Mouse (Mus musculus) activated CD4-positive, CD25-positive, alpha-beta regulatory T cell, adult 4 months (primary cell): ENCODE measurements around the gene H2-Q10. TPM values are rescaled to one million over a fixed set of nuclear protein-coding genes. Genes with fewer than 3 reads are reported as not detected.
"Not testable (repeated sequence)": the region's sequence is repeated elsewhere in the genome, so short reads cannot be mapped to it uniquely, and the experiment has no call there.

Experiments
- ATAC-seq: one replicate; pipeline ENCODE4 v1.8.0; 2017
- polyA plus RNA-seq, 2 experiments: library from polyadenylated mRNA; unstranded; fragments of 100-300 nt; shearing (Covaris generic); gene quantifications; one replicate each; pipeline ENCODE4 v1.2.1; 2017

The H2-Q10 gene
- polyA plus RNA-seq = 10 to 100 TPM in 1 of 2 experiments, 1 to 10 TPM in 1; 7.3 to 20.1 TPM

DNA sequence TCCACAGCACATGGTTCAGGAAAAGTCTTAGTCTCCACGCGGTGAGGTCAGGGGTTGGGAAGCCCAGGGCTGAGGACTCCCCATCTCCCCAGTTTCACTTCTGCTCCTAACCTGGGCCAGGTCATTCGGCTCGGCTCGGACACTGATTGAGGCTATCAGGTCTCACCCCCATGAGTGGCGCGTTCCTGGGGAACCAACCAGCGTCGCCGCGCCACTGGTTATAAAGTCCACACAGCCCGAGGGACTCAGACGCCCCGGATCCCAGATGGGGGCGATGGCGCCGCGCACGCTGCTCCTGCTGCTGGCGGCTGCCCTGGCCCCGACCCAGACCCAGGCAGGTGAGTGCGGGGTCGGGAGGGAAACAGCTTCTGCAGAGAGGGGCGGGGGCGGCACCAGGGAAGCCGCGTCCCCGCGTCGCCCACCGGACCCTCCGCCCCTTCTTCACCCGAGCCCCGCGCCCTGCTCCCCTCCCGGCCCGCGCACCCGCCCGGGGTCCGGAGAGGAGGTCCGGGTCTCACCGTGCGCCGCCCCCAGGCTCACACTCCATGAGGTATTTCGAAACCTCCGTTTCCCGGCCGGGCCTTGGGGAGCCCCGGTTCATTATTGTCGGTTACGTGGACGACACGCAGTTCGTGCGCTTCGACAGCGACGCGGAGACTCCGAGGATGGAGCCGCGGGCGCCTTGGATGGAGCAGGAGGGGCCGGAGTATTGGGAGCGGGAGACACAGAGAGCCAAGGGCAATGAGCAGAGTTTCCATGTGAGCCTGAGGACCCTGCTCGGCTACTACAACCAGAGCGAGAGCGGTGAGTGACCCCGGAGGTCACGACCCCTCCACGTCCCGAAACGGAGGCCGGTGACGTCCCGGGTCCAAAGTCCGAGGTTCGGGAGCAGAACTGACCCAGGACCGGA is at the start of gene H2-Q10:
TSS of gene H2-Q10 (plus strand) at position 248 of the 910 bp plus-strand sequence.
- ATAC-seq = no peak

DNA sequence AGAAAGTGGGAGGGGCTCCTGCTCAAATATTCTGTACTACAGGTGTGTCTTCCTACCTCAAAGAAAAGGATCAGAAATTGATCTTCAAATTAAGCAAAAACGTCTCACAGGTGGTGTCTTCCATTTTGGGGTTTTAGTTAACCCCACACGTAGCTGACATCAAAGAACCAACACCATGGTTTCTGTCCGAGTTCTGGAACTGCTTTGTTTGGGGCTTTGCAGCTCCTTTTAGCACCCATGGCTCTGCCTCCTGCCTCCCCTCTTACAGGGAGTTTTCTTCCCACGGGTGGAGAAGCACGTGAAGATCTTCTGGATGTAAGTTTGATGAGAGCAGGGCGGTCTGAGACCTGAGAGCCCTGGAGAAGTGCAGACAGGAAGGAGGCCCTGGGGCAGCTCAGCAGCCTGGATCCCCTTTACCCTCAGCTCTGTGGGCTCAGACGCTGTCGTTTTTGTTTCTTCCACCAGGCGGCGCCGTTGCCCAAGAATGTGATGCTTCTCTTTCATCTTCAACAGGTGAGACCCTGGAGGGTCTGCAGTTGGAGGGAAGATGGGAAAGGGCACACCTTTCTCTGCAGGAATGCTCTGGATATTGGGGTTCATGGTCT is 49.6 kb upstream of the H2-Q10 start:
- not testable (repeated sequence) for ATAC-seq

DNA sequence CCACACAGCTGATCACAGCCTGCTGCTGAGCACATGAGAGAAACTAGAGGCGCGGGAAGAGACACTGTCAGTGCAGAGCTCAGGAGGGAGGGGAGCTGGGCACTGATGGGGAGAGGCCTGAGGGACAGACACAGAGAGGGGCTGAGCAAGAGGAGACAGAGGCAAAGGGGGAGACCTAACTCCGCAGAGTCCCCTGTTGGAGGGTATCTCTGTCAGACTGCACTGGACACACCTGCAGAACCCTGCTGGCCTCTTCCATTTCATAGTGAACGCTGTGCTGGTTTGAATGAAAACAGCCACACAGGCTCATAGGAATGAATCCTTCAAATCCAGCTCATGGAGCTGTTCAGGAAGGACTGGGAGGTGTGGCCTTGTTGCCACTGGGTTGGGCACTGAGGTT is 48.6 kb upstream of the H2-Q10 start:
- not testable (repeated sequence) for ATAC-seq

DNA sequence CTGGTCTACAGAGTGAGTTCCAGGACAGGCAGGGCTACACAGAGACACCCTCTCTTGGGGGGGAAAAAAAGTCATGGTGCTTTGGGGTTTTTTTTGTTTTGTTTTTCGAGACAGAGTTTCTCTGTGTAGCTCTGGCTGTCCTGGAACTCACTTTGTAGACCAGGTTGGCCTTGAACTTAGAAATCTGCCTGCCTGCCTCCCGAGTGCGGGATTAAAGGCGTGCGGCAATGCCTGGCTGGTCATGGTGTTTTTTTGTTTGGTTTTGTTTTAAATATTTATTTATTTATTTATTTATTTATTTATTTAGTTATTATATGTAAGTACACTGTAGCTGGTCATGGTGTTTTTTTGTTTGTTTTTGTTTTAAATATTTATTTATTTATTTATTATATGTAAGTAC is 47.5 kb upstream of the H2-Q10 start:
- not testable (repeated sequence) for ATAC-seq

DNA sequence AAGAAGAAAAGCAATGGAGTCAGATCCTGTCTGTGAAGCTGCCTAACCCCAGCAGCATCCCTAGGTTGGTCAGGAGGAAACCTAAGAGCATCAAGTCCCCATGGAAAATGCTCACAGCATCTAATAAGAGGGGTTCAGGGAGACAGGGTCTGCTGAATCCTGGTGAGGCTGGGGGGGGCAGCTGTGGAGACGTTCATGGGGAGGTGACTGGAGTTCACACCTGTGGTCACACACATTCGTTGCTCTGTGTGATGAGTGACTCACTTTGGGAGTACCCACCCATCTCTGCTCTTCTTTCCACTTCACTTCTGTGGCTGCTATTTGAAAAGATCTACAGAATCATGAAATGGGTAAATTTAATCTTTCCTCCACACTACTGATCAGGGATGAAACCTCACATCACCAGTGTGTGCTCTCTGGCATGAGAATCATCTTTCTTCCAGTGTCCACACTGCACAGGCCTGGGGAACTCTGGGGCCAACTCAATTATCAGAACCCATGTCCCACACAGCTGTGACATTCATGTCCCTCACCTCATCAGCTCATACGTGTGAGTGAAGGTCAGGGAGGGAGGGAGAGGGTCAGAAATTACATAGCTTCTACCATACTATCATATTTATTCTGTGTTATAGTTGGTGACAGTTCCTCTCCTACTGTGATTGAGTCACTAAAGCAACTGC is 46.6 kb upstream of the H2-Q10 start:
- not testable (repeated sequence) for ATAC-seq

DNA sequence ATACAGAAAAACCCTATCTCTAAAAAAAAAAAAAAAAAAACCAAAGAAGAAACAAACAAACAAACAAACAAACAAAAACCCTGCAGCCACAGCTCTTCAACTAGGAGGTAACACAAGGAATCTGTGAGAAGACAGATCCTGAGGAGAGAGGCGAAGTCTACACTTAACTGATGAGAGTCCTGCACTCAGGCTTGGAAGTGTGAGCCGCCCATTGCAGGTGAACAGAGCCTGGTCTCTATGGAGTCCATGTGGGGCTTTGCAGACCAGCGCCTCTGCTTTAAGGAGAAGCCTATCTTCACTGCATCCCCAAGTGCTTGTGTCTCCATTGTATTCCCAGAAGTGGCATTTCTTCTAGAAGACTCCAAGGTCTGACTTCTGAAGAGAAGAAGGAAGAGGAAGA is 45.8 kb upstream of the H2-Q10 start:
- not testable (repeated sequence) for ATAC-seq

DNA sequence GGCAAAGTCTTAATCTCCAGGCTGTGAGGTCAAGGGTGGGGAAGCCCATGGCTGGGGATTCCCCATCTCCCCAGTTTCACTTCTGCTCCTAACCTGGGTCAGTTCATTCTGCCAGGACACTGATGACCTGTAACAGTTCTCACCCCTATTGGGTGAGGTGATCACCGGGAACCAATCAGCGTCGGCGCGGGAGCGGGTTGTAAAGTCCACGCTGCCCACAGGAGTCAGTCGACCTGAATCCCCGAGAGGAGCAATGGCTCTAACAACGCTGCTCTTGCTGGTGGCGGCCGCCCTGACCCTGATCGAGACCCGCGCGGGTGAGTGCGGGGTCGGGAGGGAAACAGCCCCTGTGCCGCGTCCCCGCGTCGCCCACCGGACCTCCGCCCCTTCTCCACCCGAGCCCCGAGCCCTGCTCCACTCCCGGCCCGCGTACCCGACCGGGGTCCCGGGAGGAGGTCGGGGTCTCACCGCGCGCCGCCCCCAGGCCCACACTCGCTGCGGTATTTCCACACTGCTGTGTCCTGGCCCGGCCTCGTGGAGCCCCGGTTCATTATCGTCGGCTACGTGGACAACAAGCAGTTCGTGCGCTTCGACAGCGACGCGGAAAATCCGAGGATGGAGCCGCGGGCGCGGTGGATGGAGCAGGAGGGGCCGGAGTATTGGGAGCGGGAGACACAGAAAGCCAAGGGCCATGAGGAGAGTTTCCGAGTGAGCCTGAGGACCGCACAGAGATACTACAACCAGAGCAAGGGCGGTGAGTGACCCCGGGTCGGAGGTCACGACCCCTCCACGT is 45.1 kb upstream of the H2-Q10 start, which contains the start of gene H2-Q6:
TSS of gene H2-Q6 (plus strand) at position 227 of the 793 bp plus-strand sequence.
- ATAC-seq = peak; percentile 94

DNA sequence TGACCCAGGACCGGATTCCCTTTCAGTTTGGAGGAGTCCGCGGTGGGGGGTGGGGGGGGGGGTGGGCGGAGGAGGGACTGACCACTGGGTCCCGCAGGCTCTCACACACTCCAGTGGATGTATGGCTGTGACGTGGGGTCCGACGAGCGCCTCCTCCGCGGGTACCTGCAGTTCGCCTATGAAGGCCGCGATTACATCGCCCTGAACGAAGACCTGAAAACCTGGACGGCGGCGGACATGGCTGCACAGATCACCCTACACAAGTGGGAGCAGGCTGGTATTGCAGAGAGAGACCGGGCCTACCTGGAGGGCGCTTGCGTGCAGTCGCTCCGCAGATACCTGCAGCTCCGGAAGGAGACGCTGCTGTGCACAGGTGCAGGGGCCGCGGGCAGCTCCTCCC is 44.4 kb upstream of the H2-Q10 start:
- not testable (repeated sequence) for ATAC-seq

DNA sequence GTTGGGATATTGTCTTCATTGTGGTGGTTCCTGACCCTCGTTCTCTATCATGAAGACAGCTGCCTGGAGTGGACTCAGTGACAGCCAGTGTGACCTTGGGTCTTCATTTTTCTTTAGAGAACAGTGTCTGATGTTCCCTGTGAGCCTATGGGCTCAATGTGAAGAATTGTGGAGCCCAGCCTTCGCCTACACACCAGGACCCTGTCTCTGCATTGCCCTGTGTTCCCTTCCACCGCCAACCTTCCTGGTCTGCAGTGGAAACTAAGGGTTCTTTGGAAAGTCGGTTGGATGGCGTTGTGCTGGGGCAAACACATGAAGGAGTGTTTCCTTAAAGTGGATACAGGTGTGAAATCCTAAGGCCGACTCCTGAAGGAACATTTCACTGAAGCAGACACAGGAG is 41.0 kb upstream of the H2-Q10 start:
- ATAC-seq = not testable (repeated sequence)

DNA sequence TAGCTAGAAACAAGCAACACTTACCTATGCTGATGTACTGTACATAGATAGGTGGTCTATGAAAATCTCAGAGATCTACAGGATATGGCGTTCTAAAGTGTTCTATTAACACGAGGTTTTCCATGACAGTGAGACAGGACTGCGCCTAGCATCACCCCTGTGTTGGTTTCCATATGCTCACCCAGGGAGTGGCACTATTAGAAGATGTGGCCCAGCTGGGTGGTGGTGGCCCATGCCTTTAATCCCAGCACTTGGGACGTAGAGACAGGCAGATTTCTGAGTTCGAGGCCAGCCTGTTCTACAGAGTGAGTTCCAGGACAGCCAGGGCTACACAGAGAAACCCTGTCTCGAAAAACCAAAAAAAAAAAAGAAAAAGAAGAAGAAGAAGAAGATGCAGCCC is 39.2 kb upstream of the H2-Q10 start:
- ATAC-seq = not testable (repeated sequence)

DNA sequence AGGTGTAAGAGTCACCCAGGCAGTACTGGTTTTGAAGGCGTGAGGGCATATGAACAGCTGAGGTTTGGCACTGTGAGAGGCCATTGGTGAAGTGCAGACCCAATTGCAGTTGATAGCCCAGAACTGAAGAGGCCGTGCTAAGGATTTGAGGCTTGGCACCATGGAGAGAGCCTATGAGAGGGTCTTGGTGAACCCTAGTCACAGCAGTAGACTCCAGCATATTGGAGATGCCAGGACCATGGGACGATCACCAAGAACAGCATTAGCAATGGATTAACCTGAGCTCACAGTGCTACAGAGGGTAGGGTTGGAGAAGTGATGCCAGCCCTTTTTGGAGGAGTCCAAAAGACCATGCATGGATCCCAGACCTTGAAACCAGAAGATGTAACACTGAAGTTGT is 37.7 kb upstream of the H2-Q10 start:
- ATAC-seq = not testable (repeated sequence)

DNA sequence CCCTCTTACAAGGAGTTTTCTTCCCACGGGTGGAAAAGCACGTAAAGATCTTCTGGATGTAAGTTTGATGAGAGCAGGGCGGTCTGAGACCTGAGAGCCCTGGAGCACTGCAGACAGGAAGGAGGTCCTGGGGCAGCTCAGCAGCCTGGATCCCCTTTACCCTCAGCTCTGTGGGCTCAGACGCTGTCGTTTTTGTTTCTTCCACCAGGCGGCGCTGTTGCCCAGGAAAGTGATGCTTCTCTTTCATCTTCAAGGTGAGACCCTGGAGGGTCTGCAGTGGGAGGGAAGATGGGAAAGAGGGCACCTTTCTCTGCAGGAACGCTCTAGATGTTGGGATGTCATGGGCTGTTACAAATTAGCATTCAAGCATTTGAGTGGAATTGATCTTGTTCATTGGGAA is 35.1 kb upstream of the H2-Q10 start:
- ATAC-seq = not testable (repeated sequence)

DNA sequence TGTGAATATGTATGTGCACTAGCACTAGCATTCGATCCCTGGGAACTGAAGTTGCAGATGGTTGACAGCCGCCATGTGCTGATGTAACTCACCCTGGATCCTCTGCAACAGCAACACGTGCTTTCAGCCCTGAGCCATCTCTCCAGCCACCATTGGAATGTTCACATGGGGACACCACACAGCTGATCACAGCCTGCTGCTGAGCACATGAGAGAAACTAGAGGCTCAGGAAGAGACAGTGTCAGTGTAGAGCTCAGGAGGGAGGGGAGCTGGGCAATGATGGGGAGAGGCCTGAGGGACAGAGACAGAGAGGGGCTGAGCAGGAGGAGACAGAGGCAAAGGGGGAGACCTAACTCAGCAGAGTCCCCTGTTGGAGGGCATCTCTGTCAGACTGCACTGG is 34.3 kb upstream of the H2-Q10 start:
- not testable (repeated sequence) for ATAC-seq

DNA sequence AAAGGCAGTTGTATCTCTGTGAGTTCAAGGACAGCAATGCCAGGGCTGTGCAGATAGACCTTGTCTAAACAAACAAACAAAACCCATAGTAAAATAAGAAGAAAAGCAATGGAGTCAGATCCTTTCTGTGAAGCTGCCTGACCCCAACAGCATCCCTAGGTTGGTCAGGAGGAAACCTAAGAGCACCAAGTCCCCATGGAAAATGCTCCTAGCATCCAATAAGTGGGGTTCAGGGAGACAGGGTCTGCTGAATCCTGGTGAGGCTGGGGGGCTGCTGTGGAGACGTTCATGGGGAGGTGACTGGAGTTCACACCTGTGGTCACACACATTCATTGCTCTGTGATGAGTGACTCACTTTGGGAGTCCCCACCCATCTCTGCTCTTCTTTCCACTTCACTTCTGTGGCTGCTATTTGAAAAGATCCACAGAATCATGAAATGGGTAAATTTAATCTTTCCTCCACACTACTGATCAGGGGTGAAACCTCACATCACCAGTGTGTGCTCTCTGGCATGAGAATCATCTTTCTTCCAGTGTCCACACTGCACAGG is 32.4 kb upstream of the H2-Q10 start:
- ATAC-seq = not testable (repeated sequence)

DNA sequence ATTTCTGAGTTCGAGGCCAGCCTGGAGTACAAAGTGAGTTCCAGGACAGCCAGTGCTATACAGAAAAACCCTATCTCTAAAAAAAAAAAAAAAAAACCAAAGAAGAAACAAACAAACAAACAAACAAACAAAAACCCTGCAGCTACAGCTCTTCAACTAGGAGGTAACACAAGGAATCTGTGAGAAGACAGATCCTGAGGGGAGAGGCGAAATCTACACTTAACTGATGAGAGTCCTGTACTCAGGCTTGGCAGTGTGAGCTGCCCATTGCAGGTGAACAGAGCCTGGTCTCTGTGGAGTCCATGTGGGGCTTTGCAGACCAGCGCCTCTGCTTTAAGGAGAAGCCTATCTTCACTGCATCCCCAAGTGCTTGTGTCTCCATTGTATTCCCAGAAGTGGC is 31.5 kb upstream of the H2-Q10 start:
- not testable (repeated sequence) for ATAC-seq

DNA sequence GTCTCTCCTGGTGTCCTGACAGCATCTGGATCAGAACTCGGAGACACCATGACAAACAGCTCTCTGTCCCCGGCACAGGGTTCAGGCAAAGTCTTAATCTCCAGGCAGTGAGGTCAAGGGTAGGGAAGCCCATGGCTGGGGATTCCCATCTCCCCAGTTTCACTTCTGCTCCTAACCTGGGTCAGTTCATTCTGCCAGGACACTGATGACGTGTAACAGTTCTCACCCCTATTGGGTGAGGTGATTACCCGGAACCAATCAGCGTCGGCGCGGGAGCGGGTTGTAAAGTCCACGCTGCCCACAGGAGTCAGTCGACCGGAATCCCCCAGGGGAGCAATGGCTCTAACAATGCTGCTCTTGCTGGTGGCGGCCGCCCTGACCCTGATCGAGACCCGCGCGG is 31.0 kb upstream of the H2-Q10 start, which contains the start of gene H2-Q7:
TSS of gene H2-Q7 (plus strand) at position 271 of the 400 bp plus-strand sequence.
- ATAC-seq = peak; percentile 95

DNA sequence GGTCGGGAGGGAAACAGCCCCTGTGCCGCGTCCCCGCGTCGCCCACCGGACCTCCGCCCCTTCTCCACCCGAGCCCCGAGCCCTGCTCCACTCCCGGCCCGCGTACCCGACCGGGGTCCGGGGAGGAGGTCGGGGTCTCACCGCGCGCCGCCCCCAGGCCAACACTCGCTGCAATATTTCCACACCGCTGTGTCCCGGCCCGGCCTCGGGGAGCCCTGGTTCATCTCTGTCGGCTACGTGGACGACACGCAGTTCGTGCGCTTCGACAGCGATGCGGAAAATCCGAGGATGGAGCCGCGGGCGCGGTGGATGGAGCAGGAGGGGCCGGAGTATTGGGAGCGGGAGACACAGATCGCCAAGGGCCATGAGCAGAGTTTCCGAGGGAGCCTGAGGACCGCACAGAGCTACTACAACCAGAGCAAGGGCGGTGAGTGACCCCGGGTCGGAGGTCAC is 30.6 kb upstream of the H2-Q10 start:
- ATAC-seq = peak; percentile 3

DNA sequence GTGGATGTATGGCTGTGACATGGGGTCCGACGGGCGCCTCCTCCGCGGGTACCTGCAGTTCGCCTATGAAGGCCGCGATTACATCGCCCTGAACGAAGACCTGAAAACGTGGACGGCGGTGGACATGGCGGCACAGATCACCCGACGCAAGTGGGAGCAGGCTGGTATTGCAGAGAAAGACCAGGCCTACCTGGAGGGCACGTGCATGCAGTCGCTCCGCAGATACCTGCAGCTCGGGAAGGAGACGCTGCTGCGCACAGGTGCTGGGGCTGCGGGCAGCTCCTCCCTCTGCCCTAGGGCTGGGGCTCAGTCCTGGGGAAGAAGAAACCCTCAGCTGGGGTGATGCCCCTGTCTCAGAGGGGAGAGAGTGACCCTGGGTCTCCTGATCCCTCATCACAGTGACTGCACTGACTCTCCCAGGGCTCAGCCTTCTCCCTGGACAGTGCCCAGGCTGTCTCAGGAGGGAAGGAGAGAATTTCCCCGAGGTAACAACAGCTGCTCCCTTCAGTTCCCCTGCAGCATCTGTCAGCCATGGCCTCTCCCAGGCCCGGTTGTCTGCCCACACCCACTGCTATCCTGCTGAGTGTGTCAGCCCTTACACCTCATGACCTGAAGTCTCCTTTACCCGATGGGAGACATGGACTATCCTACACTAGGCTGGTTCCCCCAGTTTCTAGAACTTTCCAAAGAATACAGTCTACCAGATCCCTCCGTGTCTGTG is 29.8 kb upstream of the H2-Q10 start:
- ATAC-seq = not testable (repeated sequence)

DNA sequence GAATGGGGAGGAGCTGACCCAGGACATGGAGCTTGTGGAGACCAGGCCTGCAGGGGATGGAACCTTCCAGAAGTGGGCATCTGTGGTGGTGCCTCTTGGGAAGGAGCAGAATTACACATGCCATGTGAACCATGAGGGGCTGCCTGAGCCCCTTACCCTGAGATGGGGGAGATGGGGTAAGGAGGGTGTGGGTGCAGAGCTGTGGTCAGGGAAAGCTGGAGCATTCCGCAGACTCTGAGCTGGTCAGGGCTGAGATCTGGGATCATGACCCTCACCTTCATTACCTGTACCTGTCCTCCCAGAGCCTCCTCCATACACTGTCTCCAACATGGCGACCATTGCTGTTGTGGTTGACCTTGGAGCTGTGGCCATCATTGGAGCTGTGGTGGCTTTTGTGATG is 27.5 kb upstream of the H2-Q10 start:
- not testable (repeated sequence) for ATAC-seq

DNA sequence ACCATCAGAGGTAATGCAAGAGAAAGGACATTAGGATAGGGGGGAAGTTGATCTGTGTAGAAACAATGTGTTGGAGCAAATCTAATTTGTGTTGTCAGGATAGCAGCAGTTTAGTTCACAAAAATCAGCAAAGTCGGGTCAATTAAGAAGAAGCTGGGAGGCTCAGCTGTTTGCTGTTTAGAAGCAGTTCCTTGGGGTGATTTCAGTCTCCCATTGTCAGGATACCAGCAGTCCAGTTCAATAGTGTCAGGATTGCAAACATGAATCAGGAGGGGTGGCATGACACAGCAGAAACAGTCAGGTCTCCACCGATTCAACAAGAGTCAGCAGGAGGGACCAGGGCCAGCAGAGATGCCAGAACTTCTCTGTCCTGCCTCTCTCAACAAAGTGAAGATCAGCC is 25.4 kb upstream of the H2-Q10 start:
- ATAC-seq = not testable (repeated sequence)

DNA sequence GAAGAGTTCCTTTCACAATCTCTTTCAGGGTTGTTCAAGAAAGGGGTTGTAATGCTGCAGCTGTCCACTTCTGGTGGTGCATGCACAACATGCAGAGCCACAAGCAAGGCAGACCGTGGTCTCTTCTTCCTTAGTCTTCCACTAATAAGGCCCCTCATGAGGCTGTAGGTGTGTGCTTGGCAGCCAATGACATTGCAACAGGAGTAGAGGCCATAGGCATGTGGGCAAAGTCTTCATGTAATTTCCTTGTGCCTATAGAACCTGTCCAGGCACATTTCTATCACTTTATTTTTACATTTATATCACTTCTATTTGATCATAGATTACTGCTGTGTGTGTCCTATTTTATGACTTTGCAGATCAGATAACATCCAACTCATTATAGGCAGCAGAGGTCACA is 11.6 kb upstream of the H2-Q10 start:
- ATAC-seq = not testable (repeated sequence)
